Mouse (Mus musculus) megakaryocyte, adult 5-6 weeks (primary cell): Measurements from ENCODE around the gene Cplx3. TPM values are rescaled to one million over a fixed set of nuclear protein-coding genes. Genes with fewer than 3 reads are reported as not detected.

ENCODE experiments used
- ATAC-seq: 2 replicates; pipeline ENCODE4 v1.8.0; 2016; ENCODE audit warnings: mild to moderate bottlenecking, inconsistent platforms; ENCODE audit not compliant: poor library complexity, severe bottlenecking
- total RNA-seq, 2 experiments: library from RNA; stranded (forward) in 1 of 2; stranded (reverse) in 1 of 2; fragments of 153-499, 151-499 nt in 1 of 2; fragments of 221-1000, 200-1000 nt in 1 of 2; gene quantifications; 2 replicates each; pipeline versions ENCODE4 v1.2.3 to v1.2.4; 2015 to 2017

Gene Cplx3
- total RNA-seq (2015) (not detected in 2 replicates), total RNA-seq (2017) (not detected in 2 replicates)

DNA sequence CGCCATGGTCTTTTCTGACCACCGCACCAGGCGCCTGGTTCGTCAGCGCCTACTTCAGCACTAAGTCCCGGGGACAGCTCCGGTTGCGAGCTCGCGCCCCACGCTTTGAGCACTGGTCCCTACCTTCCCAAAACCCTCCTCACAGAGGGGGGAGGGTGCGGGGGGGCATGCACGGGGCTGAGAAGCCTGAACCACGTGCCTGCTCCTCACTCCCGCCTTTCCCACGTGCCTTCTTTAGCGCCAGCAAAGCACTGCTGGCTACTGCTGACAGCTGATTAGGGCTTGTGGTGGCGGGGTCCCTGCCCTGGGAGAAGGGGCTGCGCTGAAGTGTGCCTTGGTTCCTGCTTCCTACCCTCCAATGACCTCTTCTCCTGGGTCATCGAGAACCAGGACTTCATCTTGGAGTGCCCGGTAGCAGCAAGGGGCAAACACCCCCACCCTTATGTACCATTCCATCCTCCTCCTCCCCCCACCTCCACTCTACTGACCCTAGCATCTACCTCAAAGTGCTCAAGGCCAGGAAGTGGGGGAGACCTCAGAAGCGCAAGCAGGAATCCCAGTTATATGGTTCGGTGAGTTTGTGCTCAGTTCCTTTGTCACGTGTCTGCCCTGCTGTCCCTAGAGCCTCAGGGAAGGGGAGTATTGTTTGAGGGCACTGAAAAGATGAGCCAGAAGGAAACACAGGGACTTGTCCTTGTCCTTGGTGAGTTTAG, at the start of gene Cplx3:
Cplx3 (minus strand) TSS at position 143 of the 713 bp plus-strand sequence.
- peak; percentile 51; the same call in 1 of the 2 replicates for ATAC-seq

DNA sequence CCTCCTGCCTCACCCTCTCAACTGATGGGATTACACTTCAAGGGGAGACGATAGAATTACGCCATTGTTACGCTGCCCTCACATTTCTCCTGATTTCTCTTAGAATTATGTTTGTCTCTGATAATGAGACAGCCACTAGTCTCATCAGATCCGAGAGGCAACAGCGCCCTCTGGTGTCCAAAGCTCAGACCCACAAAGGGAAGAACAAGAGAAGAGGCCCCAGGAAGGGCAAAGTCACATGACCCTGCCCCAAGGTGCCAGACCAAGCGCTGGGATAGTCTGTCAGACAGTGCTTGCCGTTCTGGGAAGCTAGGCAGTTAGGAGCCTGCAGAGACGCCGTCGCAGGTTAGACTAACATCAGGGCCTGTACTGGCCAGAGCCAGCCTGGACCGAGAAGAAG, 49.7 kb upstream of the Cplx3 start:
- peak; percentile 77 for ATAC-seq

DNA sequence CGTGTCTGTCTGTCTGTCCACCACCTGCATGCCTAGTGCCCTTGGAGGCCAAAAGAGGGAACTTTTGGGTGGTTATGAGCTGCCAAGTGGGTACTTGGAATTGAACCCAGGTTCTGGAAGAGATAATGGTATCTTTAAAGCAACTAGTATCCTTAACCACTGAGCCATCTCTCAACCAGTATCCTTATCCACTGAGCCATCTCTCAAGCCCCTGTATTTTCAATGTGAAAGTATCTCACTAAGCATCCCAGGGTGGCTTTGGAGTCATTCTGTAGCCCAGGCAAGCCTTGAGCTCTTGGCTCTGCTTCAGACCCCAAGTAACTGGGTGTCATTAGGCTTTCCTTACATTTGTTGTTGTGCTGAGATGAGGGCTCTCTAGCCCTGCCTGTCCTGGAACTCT, 48.9 kb upstream of the Cplx3 start:
- ATAC-seq, result no peak

DNA sequence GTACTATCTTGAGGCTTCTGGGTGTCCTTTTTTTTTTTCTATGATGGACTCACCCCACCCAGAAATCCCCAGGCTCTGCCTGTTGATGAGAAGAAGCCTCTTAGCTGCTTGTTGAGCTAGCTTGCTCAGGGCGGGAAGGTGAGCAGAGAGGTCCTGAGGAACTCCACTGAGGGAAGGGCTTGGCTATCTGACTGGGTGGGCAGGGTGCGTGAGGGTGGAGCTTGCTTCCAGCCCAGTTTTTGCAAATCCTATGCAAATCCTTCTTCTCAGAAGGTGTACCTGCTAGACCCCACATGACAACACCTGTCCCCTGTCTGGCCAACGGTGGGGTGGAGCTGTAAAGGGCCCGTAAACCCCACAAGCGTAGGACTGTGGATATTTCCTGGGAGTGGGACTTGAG, 47.2 kb upstream of the Cplx3 start, which contains the start of gene Csk:
Csk (minus strand) TSS at position 349 of the 400 bp plus-strand sequence.
- ATAC-seq, result no peak

DNA sequence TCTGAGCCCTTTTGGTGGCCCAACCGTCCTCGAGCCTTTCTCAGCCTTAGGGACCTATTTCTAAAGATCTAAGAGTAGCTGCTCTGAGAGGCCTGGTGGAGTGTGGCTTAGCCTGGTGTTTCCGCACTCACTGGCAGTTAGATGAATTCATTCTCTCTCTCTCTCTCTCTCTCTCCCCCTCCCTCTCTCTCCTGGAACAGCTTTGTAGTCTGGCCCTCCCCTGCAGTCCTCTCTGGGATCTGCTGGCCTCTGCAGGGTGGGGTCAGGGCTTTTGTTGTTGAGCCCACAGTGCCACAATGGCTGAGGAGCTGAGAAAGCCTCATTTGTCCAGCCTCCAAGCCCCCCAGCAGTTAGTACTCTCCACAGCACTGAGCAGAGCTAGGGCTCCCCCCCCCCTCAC, 46.8 kb upstream of the Cplx3 start:
- ATAC-seq, result no peak

DNA sequence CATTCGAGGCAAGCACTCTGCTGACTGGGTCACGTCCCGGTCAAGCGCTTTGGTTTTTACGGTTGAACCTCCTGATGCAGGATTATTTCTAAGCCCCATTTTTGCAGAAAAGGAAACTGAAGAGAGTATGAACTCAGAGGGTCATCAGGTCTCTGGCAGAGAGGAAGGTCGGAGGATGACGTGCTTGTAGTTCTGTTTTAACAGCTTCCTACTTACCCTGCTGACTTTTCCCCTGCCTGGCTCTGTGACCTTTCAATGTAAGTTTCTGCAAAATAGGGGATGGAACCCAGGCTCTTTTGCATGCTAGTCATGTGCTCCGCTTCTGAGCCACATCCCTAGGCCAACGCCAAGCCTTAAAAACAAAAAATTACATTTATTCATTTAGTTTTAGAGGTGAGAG, 46.3 kb upstream of the Cplx3 start:
- peak; percentile 17 for ATAC-seq

DNA sequence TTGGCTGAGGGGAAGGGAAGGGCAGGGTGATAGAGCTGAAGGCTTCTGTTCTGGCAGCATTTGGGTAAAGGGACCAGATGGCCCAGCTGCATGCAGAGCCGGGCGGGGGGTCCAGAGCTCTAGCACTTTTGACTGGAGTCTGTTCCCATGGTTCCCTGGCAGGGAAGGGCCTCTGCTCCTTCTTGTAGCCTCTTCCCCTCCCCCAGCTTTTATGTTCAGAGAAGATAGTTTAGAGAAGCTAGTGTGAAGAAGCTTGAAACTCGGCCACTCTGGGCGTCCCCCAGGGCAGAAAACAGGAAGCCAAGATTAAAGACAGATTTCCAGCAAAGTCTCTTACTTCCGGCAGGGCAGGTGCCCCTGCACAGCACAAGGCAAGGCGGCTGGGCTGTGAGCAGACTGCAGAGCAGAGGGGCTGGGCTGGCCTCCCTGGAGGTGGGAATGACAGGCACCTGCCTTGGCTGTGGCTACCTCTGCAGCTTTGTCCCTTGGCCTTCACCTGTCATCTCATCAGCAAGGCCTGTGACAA, 44.8 kb upstream of the Cplx3 start:
- ATAC-seq, result peak; percentile 54

DNA sequence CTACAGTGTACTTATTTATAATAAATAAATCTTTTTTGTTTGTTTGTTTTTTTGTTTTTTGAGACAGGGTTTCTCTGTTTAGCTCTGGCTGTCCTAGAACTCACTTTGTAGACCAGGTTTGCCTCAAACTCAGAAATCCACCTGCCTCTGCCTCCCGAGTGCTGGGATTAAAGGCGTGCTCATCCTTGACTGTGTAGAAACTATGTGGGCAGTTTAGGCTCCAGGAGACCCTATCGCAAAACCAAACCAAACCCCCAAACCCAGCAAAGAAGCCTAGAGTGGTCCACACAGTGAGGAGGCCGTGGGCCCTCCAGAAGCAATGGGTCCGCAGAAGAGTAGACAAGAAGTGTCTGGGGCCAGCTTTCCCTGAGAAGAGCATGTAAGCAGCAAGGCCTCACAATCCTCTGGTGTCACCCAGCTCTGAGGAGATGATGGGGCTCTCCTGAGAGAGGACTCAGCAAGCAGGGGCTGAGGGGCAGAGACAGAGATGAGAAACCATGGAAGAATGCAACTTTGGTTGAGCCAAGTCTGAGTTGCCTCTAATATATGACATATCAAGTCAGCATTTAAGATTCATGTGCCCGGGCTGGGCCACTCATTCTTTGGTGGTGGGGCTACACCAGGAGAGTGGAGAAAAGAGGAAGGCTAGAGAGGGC, 44.2 kb upstream of the Cplx3 start:
- ATAC-seq, result no peak; the same call in 1 of the 2 replicates

DNA sequence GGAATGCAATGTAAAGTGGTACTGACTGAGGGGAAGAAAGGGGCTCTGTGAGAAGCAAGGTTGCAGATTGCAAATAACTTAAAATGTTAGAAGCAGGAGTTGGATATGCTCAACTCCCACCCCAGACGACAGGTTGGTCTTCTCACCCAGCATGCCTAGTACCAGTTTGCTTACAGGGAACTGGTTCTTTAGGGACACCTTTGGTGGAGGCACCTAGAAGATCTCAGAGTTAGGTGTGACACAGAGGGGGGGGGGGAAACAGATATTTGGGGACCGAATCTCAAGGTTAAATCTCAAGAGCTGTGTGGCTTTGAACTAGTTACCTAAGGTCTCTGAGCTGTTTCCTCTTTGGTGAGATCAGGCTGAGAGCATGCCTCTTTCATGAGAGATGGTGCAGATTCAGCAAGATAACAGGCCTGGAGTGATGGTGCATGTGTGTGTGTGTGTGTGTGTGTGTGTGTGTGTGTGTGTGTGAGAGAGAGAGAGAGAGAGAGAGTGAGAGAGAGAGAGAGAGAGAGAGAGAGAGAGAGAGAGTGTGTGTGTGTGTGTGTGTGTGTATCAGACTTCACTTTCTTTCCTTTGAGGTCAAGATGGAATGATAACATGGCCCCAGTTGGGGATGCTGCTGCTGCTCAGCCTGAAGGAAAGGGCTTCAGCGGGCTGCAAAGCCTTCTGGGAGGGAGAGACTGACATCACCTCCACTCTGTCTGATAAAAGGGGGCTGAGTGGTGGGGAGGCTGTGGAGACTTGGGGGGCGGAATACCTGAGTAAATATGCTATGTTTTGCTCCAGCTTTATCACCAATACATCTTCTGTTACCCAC, 41.4 kb upstream of the Cplx3 start:
- ATAC-seq, result no peak

DNA sequence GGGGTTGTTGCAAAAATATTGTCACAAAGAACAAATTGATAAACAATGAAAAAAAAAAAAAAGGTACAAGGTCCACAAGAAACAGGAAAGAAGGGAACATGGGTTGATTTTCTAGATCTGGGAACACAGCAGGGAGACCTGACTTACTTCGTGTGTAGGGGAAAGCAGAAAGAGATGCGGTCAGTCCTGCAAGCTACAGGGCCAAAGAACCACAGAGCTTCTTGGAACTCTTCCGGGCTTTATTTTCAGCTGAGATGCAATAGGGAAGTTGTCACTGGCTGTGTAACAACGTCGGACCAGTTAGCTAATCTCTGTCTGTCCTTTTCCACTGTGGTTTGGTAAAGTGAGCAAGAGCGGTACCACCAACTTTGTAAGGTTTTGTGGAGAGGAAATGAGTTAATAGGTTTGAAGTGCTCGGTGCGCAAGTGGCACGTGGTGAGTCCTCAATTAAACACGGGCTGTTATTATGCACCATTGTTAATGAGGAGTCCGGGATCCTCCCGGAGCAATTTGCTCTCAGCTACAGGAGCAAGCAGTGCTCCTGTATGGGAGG, 40.5 kb upstream of the Cplx3 start:
- ATAC-seq, result peak; percentile 68

DNA sequence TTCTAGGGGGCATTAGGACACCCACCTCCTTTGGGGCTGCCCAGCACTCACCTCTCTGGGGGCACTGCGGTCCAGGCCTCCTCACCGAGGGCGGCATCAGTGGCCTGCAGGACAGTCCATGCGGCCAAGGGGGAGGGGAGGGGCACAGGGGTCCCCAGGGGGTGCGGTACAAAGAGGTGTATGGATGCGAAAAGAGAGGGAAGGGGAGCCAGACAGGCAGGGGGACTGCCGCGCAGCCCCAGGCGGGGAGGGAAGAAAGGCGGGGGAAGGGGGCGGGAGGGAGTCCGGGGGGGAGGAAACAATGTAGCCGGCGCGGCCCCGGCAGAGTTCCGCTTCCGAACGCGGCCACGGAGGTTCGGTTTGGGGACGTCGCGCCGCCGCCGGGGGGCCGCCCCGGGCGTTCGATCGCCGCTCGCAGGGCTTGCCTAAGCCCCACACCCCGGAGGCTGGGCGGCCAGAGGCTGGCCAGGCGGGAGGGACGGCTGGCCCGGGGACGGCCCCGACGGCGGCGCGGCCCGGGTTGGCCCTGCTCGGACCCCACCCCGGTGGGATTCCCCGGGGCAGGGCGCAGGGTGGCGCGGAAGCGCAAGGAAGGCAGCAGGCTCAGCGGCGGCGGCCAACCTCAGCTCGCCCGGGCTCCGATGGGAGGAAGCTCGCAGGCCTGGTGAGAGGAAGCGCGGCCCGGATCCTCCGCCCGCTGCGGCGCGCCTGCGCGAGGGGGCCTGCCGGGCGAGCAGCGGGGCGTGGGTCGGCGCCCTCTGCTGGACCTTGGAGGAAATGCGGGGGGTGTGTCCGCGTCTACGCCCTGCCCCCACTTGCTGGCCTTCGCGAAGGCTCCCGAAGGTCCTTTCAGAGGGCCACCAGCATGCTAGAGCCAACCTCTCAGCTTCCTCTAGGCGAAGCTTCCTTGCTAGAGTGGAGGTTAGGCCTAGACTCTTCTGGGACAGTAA, 39.1 kb upstream of the Cplx3 start:
- ATAC-seq, result peak; percentile 62

DNA sequence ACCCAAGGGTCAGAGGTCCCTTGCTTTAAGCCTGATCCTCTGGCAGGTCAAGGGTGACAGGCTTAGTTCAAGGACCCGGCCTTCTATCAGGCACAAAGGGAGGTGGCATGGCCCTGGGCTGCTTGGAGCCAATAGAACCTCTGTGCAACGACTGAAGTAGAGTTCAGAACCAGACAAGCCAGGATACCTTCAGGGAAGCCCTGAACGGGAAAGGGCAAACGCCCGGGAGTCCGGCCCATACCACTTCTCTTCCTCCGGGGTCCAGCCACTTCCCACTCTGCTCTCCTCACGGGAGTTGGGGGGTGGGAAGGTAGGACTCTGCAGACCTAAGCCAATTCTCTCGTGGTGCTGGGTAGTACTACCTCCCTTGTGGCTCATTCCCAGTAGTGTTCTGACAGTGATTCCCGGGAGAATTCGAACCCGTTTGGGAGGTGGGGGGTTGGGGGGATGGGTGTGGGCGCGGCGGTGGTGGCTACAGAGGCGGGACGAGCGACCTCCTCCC, 38.4 kb upstream of the Cplx3 start:
- ATAC-seq, result no peak

DNA sequence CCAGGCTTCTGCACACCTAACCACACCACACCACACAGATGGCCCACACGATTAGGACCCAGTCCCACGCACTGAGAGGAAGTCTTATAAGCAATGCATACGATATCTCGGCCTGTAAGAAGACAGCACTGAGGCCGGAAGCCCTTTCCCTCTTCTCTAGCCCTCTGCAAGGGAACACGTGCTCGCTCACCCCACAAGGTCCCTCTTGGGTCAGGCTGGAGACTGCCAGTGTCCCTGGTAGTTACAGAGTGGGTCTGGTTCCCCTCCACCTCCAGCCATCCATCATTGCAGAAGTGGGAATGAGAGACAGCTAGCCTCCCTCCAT, 37.7 kb upstream of the Cplx3 start:
- 0 out of 2 replicates have a peak, but pooled peaks have one; percentile 9 for ATAC-seq

DNA sequence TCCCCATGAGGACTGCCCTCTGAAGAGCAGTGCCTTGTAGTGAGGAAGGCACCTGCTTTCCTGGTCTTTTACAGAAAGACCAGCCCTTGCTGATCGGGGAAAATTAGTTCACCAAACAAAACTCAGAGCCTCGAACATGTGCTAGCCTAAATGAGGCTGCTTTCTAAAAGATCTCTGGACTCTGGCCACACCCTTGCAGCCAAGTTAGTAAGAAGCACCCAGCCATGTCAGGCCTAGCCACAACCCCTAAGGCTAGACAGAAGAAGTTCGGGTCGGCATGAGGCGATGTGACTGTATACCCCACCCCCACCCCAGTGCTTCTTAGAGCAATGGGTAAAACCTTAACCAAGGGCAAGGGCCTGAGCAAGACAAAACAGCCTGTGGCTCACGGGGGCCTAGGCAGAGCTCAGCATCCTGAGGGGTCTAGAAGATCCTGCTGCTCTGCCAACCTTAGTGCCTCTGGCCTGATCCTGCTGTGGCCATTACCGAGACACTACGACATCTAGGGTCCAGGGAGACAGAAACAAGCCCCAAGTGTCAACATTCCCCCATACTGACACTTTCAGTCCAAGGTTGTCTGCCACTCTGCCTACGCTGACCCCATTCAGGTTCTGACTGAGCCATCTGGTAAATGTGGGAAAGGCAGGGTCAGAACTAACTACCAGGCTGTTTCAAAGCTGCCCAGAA, 37.2 kb upstream of the Cplx3 start:
- ATAC-seq, result no peak

DNA sequence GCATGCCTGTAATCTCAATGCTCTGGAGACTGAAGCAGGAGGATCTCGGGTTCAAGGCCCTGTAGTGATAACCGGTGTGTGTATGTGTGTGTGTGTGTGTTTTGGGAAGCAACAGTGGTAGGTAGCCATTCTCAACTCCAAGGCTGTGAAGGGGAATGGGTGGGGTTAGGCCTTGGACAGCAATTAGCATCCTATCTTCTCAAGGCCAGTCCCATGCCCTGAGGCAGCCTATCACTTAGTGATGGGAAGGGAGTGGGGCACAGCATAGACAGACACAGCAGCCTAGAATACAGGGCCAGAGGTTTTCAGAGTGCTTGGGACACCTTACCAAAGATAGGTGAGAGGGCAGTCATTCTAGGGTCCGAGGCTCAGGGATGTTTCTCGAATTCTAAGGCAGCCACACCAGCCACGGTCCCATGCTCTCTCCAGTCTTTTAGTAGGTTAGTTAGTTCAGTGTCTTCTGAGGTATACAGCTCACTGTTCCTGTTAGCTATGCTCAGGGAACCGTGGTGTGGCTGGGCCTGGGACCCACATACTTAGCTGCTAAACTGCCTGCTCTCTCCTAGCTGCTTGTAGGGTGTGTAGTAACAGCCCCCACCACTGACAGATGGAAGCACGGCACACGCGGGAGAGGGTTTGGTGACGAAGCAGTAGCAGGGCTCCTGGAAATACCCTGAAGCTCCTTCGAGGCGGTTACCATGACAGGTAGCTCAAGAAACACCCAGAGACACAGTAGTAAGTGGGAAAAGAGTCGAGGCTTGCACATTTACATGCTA, 35.9 kb upstream of the Cplx3 start:
- no peak for ATAC-seq

DNA sequence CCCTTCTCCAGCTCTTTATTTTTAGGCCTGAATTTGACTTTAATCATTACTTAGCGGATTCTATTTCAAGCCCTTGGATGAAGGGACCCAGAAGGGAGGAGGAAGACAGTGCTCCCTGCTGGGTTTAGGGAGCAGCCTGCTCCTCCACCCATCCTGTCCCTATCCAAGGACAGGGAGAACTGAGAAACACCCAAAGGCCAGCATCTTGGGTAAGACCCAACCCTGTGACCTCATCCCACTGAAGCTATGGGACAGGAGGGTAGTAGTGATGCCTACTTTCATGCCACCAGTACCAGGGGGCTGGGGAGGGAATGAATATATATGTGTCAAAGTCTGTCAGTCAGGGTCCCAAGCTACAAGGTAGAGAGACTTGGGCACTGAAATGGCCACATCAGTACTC, 34.9 kb upstream of the Cplx3 start:
- no peak for ATAC-seq

DNA sequence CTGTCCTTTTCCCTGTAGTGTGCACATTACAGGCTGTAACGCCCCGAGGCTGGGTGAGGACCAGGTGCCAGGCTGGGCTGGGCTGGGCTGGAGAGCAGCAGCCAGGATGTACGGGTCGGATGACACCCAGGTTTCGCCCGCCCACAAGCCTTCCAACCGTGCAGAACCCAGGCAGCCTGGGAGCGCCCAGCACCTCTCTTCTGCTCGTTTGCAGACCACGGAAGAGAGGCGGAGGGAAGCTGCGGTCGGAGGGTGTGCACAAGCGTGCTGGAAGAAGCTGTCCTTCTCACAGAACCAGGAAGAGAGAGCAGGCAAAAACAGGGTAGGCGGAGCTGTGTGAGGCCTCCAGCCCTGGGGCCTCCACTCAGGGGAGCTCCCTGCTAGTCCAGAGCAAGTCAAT, 34.3 kb upstream of the Cplx3 start:
- peak; percentile 68 for ATAC-seq

DNA sequence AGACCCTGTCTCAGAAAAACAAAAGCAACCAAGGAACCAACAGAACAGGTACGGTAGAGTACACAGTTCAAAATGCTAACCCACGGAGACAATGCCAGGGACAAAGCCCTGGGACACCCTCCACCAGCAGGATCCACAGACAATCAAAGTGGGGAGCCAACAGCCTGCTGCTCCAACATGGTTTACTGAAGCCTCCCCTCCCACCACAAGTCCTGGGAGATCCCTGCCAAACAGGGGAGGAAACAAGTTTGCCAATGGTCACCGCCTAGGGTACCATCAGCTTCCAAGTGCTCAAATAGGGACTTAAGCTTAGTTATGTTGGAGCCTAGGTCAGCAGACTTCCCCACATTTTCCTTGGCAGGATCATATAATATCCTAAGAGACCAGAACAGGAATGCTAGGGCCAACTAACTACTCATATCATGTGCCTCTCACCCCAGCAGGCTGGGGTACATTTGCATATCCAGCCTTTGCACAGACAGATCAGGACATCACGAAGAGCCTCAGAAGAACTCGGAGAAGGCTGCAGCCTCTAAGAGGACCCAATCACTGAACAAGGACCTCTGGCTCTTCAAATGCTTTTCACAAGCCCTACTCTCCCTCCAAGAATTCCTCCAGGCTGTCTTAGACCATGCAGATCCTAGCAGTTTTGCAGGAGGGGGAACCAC, 33.7 kb upstream of the Cplx3 start:
- no peak for ATAC-seq
